Mouse (Mus musculus): Measurements from ENCODE around the gene Def8.

GRCm38 (mm10) chr8:123427639-123428275, 4.4 kb downstream of the Def8 start:
- no peak for TF ChIP-seq CTCF (IDR thresholded peaks at IDR 0.05; ENCODE audit: borderline replicate concordance, extremely low read depth, insufficient read depth, insufficient read length)
- no peak for TF ChIP-seq POLR2A (IDR thresholded peaks at IDR 0.05; ENCODE audit: borderline replicate concordance, extremely low read depth, insufficient read depth, insufficient read length, poor library complexity, severe bottlenecking)
